In the genomic region with DNA sequence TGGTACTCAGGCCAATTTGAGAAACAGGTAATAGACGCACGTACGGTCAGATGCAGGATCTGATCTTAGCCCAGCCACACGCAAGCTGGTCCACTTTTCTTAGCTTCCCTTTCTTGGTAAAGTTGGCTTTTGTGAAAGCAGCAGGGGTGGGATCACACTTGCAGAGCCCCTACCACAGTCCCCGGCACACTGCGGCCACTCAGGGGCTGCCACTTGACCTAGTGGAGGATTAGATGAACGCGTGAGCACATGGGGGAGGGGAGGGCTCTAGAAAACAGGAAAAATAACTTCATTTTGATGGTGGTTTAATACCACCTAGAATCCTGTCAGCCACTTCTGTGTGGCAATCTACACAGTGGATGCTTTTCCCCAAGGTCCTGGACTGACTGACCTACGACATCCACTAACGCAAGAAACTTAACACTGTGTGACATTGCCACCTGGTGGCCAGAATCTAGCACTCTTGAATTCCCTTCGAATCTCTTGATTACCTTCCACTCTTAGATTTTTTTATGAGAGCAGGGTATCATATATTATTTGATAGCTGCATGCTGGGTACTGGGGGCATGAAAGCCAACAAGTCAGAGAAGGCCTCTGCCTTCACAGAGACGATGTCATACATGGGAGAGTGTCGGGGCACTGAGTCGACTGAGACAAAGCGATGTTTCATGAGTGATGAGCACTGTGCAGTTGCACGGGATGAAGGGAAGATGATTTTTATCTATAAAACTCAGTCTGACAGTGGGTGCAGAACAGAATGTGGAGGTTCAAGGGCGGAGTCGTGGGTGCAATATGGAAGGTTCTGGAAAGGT, we compare ENCODE assay signal across 8 mouse cellular contexts.
DNase-seq lines count a peak whose midpoint lies in the region; ATAC-seq and TF ChIP-seq lines count a peak whose summit lies in the region.

No protein-coding gene starts in this region.

- no peak for TF ChIP-seq EP300 in MEL (IDR thresholded peaks at IDR 0.05; ENCODE audit: low read depth in 1 of 2, low read length in 2 of 2)

- peak; percentile 33 for TF ChIP-seq RAD21 in MEL (IDR thresholded peaks at IDR 0.05; ENCODE audit: low read depth, low read length)

- H3K9ac ChIP-seq in MEL (ENCODE audit: control insufficient read depth, low read depth, low read length, poor library complexity, severe bottlenecking): no peak overlapping the region
- H3K9ac ChIP-seq in limb, embryonic 12.5 days (replicated peaks): no peak overlapping the region
- no peak overlapping the region for H3K9ac ChIP-seq in neural tube, embryonic 11.5 days (ENCODE audit: low read length)

- no peak overlapping the region for H3K27ac ChIP-seq in MEL (ENCODE audit: control insufficient read depth, low read depth, low read length)
- no peak overlapping the region for H3K27ac ChIP-seq in limb, embryonic 12.5 days
- no peak overlapping the region for H3K27ac ChIP-seq in neural tube, embryonic 11.5 days (ENCODE audit: low read depth, low read length)

- H3K4me1 ChIP-seq in MEL (ENCODE audit: control insufficient read depth in 1 of 2, insufficient read depth in 2 of 2, low read length in 2 of 2): peaks cover 0 to 7% of the 10 kb centered on the region in 2 experiments; a peak in 1 of 4 replicates
- no peaks in the 10 kb centered on the region for H3K4me1 ChIP-seq in limb, embryonic 12.5 days (replicated peaks)
- no peaks in the 10 kb centered on the region for H3K4me1 ChIP-seq in neural tube, embryonic 11.5 days (ENCODE audit: control insufficient read depth, insufficient read depth, low read length)

- peak; percentile 2 to 52 (median 38); a peak in 4 of 6 replicates for TF ChIP-seq CTCF in MEL (IDR thresholded peaks at IDR 0.05 in 2 of 3, conservative IDR thresholded peaks at IDR 0.05 in 1 of 3; ENCODE audit: control insufficient read depth in 1 of 3, insufficient read depth in 1 of 3, low read depth in 2 of 3, low read length in 3 of 3, poor library complexity in 1 of 3, severe bottlenecking in 1 of 3)

- H3K36me3 ChIP-seq in MEL (ENCODE audit: control insufficient read depth in 1 of 2, insufficient read depth in 2 of 2, low read length in 2 of 2): no peaks in the 10 kb centered on the region; a peak in 1 of 4 replicates
- no peaks in the 10 kb centered on the region for H3K36me3 ChIP-seq in limb, embryonic 12.5 days
- no peaks in the 10 kb centered on the region for H3K36me3 ChIP-seq in neural tube, embryonic 11.5 days (ENCODE audit: control insufficient read depth, insufficient read depth, low read length)

- ATAC-seq in limb, embryonic 12.5 days (ENCODE audit: insufficient number of reproducible peaks, insufficient read depth, low FRiP score, low TSS enrichment, low read depth): 0 out of 2 replicates have a peak, but pooled peaks have one; percentile 31
- peak; percentile 48 for ATAC-seq in neural tube, embryonic 11.5 days (ENCODE audit: insufficient read depth, low FRiP score, low TSS enrichment)
- no peak for ATAC-seq in activated CD4-positive, CD25-positive, alpha-beta regulatory T cell, adult 4 months

- H3K9me3 ChIP-seq in MEL (replicated peaks; ENCODE audit: insufficient read depth, low read length): no peaks in the 10 kb centered on the region
- H3K9me3 ChIP-seq in limb, embryonic 12.5 days: no peaks in the 10 kb centered on the region
- H3K9me3 ChIP-seq in neural tube, embryonic 11.5 days (ENCODE audit: control insufficient read depth, low read length): no peaks in the 10 kb centered on the region

- no peak for TF ChIP-seq POLR2A in MEL (IDR thresholded peaks at IDR 0.05; ENCODE audit: control insufficient read depth in 1 of 2, insufficient read depth in 1 of 2, low read depth in 1 of 2, low read length in 2 of 2, poor library complexity in 1 of 2)

- H3K27me3 ChIP-seq in MEL (ENCODE audit: control insufficient read depth in 1 of 2, insufficient read depth in 2 of 2, low read length in 2 of 2): no peaks in the 10 kb centered on the region; a peak in 1 of 4 replicates
- no peaks in the 10 kb centered on the region for H3K27me3 ChIP-seq in limb, embryonic 12.5 days
- H3K27me3 ChIP-seq in neural tube, embryonic 11.5 days (ENCODE audit: control insufficient read depth, insufficient read depth, low read length): no peaks in the 10 kb centered on the region

- 66% methylated on average over 18 of the region's 18 CpGs for WGBS in limb, embryonic 12.5 days
- 72% methylated on average over 18 of the region's 18 CpGs for WGBS in neural tube, embryonic 11.5 days

- no peaks in the 10 kb centered on the region for H3K79me2 ChIP-seq in MEL (ENCODE audit: control insufficient read depth, insufficient read depth, low read length, poor library complexity)

- no peak overlapping the region for H3K4me2 ChIP-seq in limb, embryonic 12.5 days
- H3K4me2 ChIP-seq in neural tube, embryonic 11.5 days (ENCODE audit: low read depth): no peak overlapping the region

- DNase-seq in 416B (ENCODE audit: low read depth) (peak; percentile 61), MEL (ENCODE audit: low read depth, low spot score) (peak; percentile 34)
- peak; percentile 77 to 83 for DNase-seq in cerebellum, postnatal 10 days
- DNase-seq in gastrocnemius, postnatal 10 days: peak; percentile 70
- peak; percentile 79 for DNase-seq in kidney, adult 18-20 months
- peak; percentile 72 for DNase-seq in neural tube, embryonic 11.5 days (ENCODE audit: low spot score)

- no peak overlapping the region for H3K4me3 ChIP-seq in MEL (ENCODE audit: control insufficient read depth in 1 of 2, insufficient read depth in 1 of 2, low read depth in 2 of 2, low read length in 2 of 2)
- no peak overlapping the region for H3K4me3 ChIP-seq in limb, embryonic 12.5 days (replicated peaks)
- no peak overlapping the region for H3K4me3 ChIP-seq in neural tube, embryonic 11.5 days (ENCODE audit: low read depth, low read length)

TF ChIP-seq in MEL, 35 proteins besides CTCF, POLR2A, EP300 and RAD21:
- TF ChIP-seq MXI1 (IDR thresholded peaks at IDR 0.05; ENCODE audit: low read depth, low read length): no peak
- TF ChIP-seq POLR2AphosphoS5 (IDR thresholded peaks at IDR 0.05; ENCODE audit: borderline replicate concordance, low read depth, low read length): no peak
- peak; percentile 65 for TF ChIP-seq SMC3 (IDR thresholded peaks at IDR 0.05; ENCODE audit: low read depth, low read length)
- peak; percentile 23; the same call in 1 of the 2 replicates for TF ChIP-seq ZC3H11A (IDR thresholded peaks at IDR 0.05; ENCODE audit: low read depth, low read length)
TF ChIP-seq in MEL: peak in this region for 2.
